Mouse (Mus musculus) urinary bladder, postnatal 14 days (tissue): ENCODE results near the gene Zfp523.

Experiments used
- DNase-seq: peaks from one replicate; pipeline ENCODE4 v3.0.0; 2021; ENCODE audit warnings: low spot score

Gene Zfp523

GRCm38 (mm10) chr17:28176775-28177539, at the start of gene Zfp523:
Zfp523 (plus strand) TSS chr17:28177129.
- peak; percentile 90 for DNase-seq

GRCm38 (mm10) chr17:28129796-28130195, 47.1 kb upstream of the Zfp523 start:
- no peak for DNase-seq

- DNase-seq, result no peak
Measured at GRCm38 (mm10) chr17:28130391-28131125, 46.4 kb upstream of the Zfp523 start.

GRCm38 (mm10) chr17:28131156-28131555, 45.8 kb upstream of the Zfp523 start:
- DNase-seq, result no peak

- DNase-seq, result peak; percentile 57
Measured at GRCm38 (mm10) chr17:28133193-28133592, 43.7 kb upstream of the Zfp523 start.

- no peak for DNase-seq
Measured at GRCm38 (mm10) chr17:28135496-28135895, 41.4 kb upstream of the Zfp523 start.

GRCm38 (mm10) chr17:28136266-28136665, 40.7 kb upstream of the Zfp523 start:
- DNase-seq, result no peak

GRCm38 (mm10) chr17:28138013-28138412, 38.9 kb upstream of the Zfp523 start:
- DNase-seq, result no peak

GRCm38 (mm10) chr17:28138685-28139084, 38.2 kb upstream of the Zfp523 start:
- DNase-seq, result no peak

- DNase-seq, result no peak
Measured at GRCm38 (mm10) chr17:28140431-28141204, 36.3 kb upstream of the Zfp523 start.

- DNase-seq, result no peak
Measured at GRCm38 (mm10) chr17:28141205-28141650, 35.7 kb upstream of the Zfp523 start.

GRCm38 (mm10) chr17:28141771-28142699, 34.9 kb upstream of the Zfp523 start, which contains the start of gene Scube3:
Scube3 (plus strand) TSS chr17:28142141.
- DNase-seq, result no peak

- DNase-seq, result no peak
Measured at GRCm38 (mm10) chr17:28142700-28143610, 34.0 kb upstream of the Zfp523 start.

GRCm38 (mm10) chr17:28143751-28144150, 33.2 kb upstream of the Zfp523 start:
- DNase-seq, result no peak

- no peak for DNase-seq
Measured at GRCm38 (mm10) chr17:28144241-28144640, 32.7 kb upstream of the Zfp523 start.

- no peak for DNase-seq
Measured at GRCm38 (mm10) chr17:28148288-28148687, 28.6 kb upstream of the Zfp523 start.

GRCm38 (mm10) chr17:28149734-28150133, 27.2 kb upstream of the Zfp523 start:
- DNase-seq, result no peak

GRCm38 (mm10) chr17:28150456-28150855, 26.5 kb upstream of the Zfp523 start:
- no peak for DNase-seq

- no peak for DNase-seq
Measured at GRCm38 (mm10) chr17:28153095-28153494, 23.8 kb upstream of the Zfp523 start.

- no peak for DNase-seq
Measured at GRCm38 (mm10) chr17:28154970-28155369, 22.0 kb upstream of the Zfp523 start.
